Mouse (Mus musculus) spleen, adult 2 months (tissue): Measurements from ENCODE around the gene Napa. TPM values are rescaled to one million over a fixed set of nuclear protein-coding genes. Genes with fewer than 3 reads are reported as not detected.
A peak's percentile ranks its signal among the peaks of the same experiment; 100 is the strongest.

Experiments
- DNase-seq, 2 experiments: peaks; one replicate each; pipeline versions ENCODE4 v3.0.0 to v3.0.0-alpha.2; 2012 to 2021; ENCODE audit warnings: low spot score in 2 of 2, low read depth in 1 of 2
- H3K27ac ChIP-seq: fragments of 200-500 bp; 2 replicates; pipeline ENCODE4 v1.5.1; 2012; ENCODE audit warnings: low read length, inconsistent platforms; ENCODE audit not compliant: insufficient read depth
- H3K27me3 ChIP-seq: fragments of 200-500 bp; 2 replicates; pipeline ENCODE4 v1.6.1; 2012; ENCODE audit warnings: mild to moderate bottlenecking, moderate library complexity, low read length, inconsistent platforms; ENCODE audit not compliant: control insufficient read depth, insufficient read depth
- H3K36me3 ChIP-seq: fragments of 200-500 bp; 2 replicates; pipeline ENCODE4 v1.6.1; 2012; ENCODE audit warnings: mild to moderate bottlenecking, low read length, inconsistent platforms; ENCODE audit not compliant: control insufficient read depth, insufficient read depth
- H3K4me1 ChIP-seq: fragments of 200-500 bp; 2 replicates; pipeline ENCODE4 v1.6.1; 2011; ENCODE audit warnings: inconsistent platforms; ENCODE audit not compliant: control insufficient read depth, insufficient read depth, insufficient read length
- H3K4me3 ChIP-seq: fragments of 200-500 bp; 2 replicates; pipeline ENCODE4 v1.5.1; 2011; ENCODE audit warnings: mild to moderate bottlenecking, inconsistent platforms; ENCODE audit not compliant: insufficient read depth, insufficient read length; ENCODE audit errors: extremely low read depth
- CTCF ChIP-seq: fragments of 200-500 bp; IDR thresholded peaks from 2 replicates; pipeline ENCODE4 v1.5.1; 2011; ENCODE audit warnings: mild to moderate bottlenecking, inconsistent platforms; ENCODE audit not compliant: insufficient read depth, insufficient read length, insufficient replicate concordance; ENCODE audit errors: extremely low read depth
- POLR2A ChIP-seq: fragments of 200-500 bp; IDR thresholded peaks from 2 replicates; pipeline ENCODE4 v1.6.1; 2011; ENCODE audit warnings: low read depth, low read length, inconsistent platforms
- WGBS: fragments of 180-500 bp; shearing (Covaris S2); methylation state at CpG from one replicate; pipeline ENCODE4 v1.1.7; 2018; 5-methylcytosine and 5-hydroxymethylcytosine counted together
- polyA plus RNA-seq: library from polyadenylated mRNA; depleted of rRNA; stranded (reverse); fragments of >200 nt; gene quantifications from 2 replicates; pipeline ENCODE4 v1.2.3, GENCODE M21; 2012; rRNA removed

Napa gene
- polyA plus RNA-seq: 150 and 151 TPM in 2 replicates

- Histone ChIP-seq H3K4me1 (peaks cover 11% of the 10 kb centered on the region; the same call in 1 of the 2 replicates), H3K4me3 (peak within 1 kb of the TSS; percentile 86), H3K27ac (peak within 1 kb of the TSS; percentile 92), H3K36me3 (no peaks in the 10 kb centered on the region), H3K27me3 (no peaks in the 10 kb centered on the region)
- peak; percentile 94 for TF ChIP-seq POLR2A
- peak; percentile 31; the same call in 1 of the 2 replicates for TF ChIP-seq CTCF
- under 1% methylated on average over 64 of the region's 68 CpGs for WGBS
- DNase-seq: peak; percentile 97 to 100
Observed at GRCm38 (mm10) chr7:16098021-16099017, at the start of gene Napa. Gene Napa (plus strand): TSS chr7:16098458.

GRCm38 (mm10) chr7:16048675-16049575 lies 49.3 kb upstream of the Napa start:
- TF ChIP-seq POLR2A: no peak
- no peak for TF ChIP-seq CTCF
- WGBS: 3% methylated on average over 36 of the region's 36 CpGs
- H3K4me3 ChIP-seq: peak overlapping the region; percentile 87
- no peaks in the 10 kb centered on the region for H3K36me3 ChIP-seq
- peak overlapping the region; percentile 80 for H3K27ac ChIP-seq
- no peak for DNase-seq
- no peaks in the 10 kb centered on the region for H3K27me3 ChIP-seq
- H3K4me1 ChIP-seq: peaks cover 28% of the 10 kb centered on the region; the same call in 1 of the 2 replicates

GRCm38 (mm10) chr7:16049576-16049915 lies 48.7 kb upstream of the Napa start:
- H3K4me3 ChIP-seq: peak overlapping the region; percentile 87
- peaks cover 24% of the 10 kb centered on the region; the same call in 1 of the 2 replicates for H3K4me1 ChIP-seq
- no peaks in the 10 kb centered on the region for H3K27me3 ChIP-seq
- peak overlapping the region; percentile 80 for H3K27ac ChIP-seq
- no peak for TF ChIP-seq CTCF
- TF ChIP-seq POLR2A: no peak
- no peaks in the 10 kb centered on the region for H3K36me3 ChIP-seq
- DNase-seq: no peak
- 22% methylated on average over 7 of the region's 7 CpGs for WGBS

GRCm38 (mm10) chr7:16050600-16050999 lies 47.7 kb upstream of the Napa start:
- no peak overlapping the region for H3K4me3 ChIP-seq
- H3K36me3 ChIP-seq: no peaks in the 10 kb centered on the region
- no peak for TF ChIP-seq CTCF
- no peak for TF ChIP-seq POLR2A
- WGBS: 95% methylated on average over 3 of the region's 3 CpGs
- no peaks in the 10 kb centered on the region for H3K27me3 ChIP-seq
- peaks cover 16% of the 10 kb centered on the region; the same call in 1 of the 2 replicates for H3K4me1 ChIP-seq
- 0 out of 2 replicates have a peak overlapping the region, but pooled peaks have one; percentile 3 for H3K27ac ChIP-seq
- no peak for DNase-seq

- DNase-seq: peak; percentile 75 to 84
- Histone ChIP-seq H3K27ac (peak overlapping the region; percentile 90), H3K36me3 (no peaks in the 10 kb centered on the region), H3K4me1 (peaks cover 22% of the 10 kb centered on the region; the same call in 1 of the 2 replicates), H3K4me3 (peak overlapping the region; percentile 72), H3K27me3 (no peaks in the 10 kb centered on the region)
- TF ChIP-seq CTCF (peak; percentile 82; the same call in 1 of the 2 replicates), POLR2A (no peak)
- WGBS: under 1% methylated on average over 19 of the region's 19 CpGs
Observed at GRCm38 (mm10) chr7:16051883-16052595, 46.2 kb upstream of the Napa start.

GRCm38 (mm10) chr7:16052684-16053083 lies 45.6 kb upstream of the Napa start:
- H3K27ac ChIP-seq: peak overlapping the region; percentile 90
- peaks cover 28% of the 10 kb centered on the region; the same call in 1 of the 2 replicates for H3K4me1 ChIP-seq
- H3K27me3 ChIP-seq: no peaks in the 10 kb centered on the region
- WGBS: under 1% methylated on average over 24 of the region's 24 CpGs
- peak overlapping the region; percentile 72 for H3K4me3 ChIP-seq
- TF ChIP-seq CTCF (no peak), POLR2A (peak; percentile 56)
- H3K36me3 ChIP-seq: no peaks in the 10 kb centered on the region
- DNase-seq: peak; percentile 93 to 94
